Comparison of ENCODE assay signal across 15 mouse cellular contexts in the genomic region with DNA sequence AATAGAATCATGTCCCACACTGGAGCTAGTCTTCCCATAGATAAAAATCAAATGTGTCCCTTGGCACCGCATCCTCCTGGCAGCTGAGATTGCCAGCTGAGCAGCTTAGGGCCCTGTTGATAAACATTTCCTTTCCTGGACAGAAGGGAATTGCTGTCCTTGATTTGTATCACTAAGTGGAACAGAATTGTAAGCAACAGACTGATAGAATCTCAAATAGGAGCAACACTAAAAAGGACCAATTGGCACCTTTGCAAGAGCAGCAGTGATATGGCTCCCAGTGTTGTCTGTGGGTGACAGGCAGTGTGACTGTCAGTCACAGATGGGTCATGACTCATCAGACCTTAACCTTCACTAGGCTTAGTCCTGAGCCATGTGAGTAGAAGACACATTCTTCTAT. TPM values are rescaled to one million over a fixed set of nuclear protein-coding genes. Genes with fewer than 3 reads are reported as not detected.
DNase-seq lines count a peak whose midpoint lies in the region; ATAC-seq lines count a peak whose summit lies in the region.
"Had no signal": no experiment of that assay in that cellular context is flagged by ENCODE, and none has a peak within 500 bp of the region (broad histone marks: within the 10 kb centered on the region; RNA-seq: fewer than 3 reads in every experiment).

No protein-coding gene starts in this region.

- H3K36me3 ChIP-seq in heart, embryonic 11.5 days (ENCODE audit: control insufficient read depth, insufficient read depth, low read length), result 0 out of 2 replicates have a peak, but pooled peaks cover 2% of the 10 kb centered on the region
- H3K36me3 ChIP-seq: liver, embryonic 13.5 days had no signal

- DNase-seq in heart, adult 11 months, result peak; percentile 57
- peak; percentile 33 to 38 for DNase-seq in adrenal gland, postnatal 36 days
- DNase-seq in cerebellum, adult 9-10 months, result peak; percentile 67
- peak; percentile 69 for DNase-seq in lung, postnatal 25 days (ENCODE audit: low spot score)
- DNase-seq in gastrocnemius, postnatal 25 days, result no peak
- no peak for DNase-seq in spleen, postnatal 36 days (ENCODE audit: low spot score in 2 of 2)
- DNase-seq: embryo, embryonic 11 days; heart, postnatal 36 days; liver, embryonic 13.5 days; midbrain, embryonic 14.5 days had no signal

- H3K9me3 ChIP-seq in heart, embryonic 11.5 days (replicated peaks; ENCODE audit: control insufficient read depth, low read length), result no peaks in the 10 kb centered on the region
- H3K9me3 ChIP-seq: forebrain, embryonic 12.5 days; liver, embryonic 13.5 days had no signal

- H3K4me2 ChIP-seq in heart, embryonic 11.5 days, result no peak overlapping the region
- H3K4me2 ChIP-seq: forebrain, embryonic 12.5 days; liver, embryonic 13.5 days had no signal

- H3K27ac ChIP-seq in heart, embryonic 11.5 days (ENCODE audit: low read depth, low read length), result no peak overlapping the region
- H3K27ac ChIP-seq: forebrain, embryonic 12.5 days; liver, embryonic 13.5 days; macrophage had no signal

- H3K4me1 ChIP-seq in heart, embryonic 11.5 days (ENCODE audit: control insufficient read depth, insufficient read depth, low read length), result no peaks in the 10 kb centered on the region
- H3K4me1 ChIP-seq: forebrain, embryonic 12.5 days; liver, embryonic 13.5 days had no signal

- ATAC-seq in heart, embryonic 11.5 days (replicated peaks; ENCODE audit: insufficient number of reproducible peaks, low FRiP score, low TSS enrichment), result no peak
- ATAC-seq: CD4-positive, CD25-positive, alpha-beta regulatory T cell, adult 4 months had no signal

- H3K4me3 ChIP-seq in heart, embryonic 11.5 days (ENCODE audit: low read depth, low read length), result no peak overlapping the region
- H3K4me3 ChIP-seq: forebrain, embryonic 12.5 days; liver, embryonic 13.5 days had no signal

- H3K9ac ChIP-seq in heart, embryonic 11.5 days (ENCODE audit: low read depth, low read length), result no peak overlapping the region
- H3K9ac ChIP-seq: forebrain, embryonic 12.5 days; liver, embryonic 13.5 days had no signal

- no peaks in the 10 kb centered on the region for H3K27me3 ChIP-seq in heart, embryonic 11.5 days (ENCODE audit: control insufficient read depth, insufficient read depth, low read length)
- H3K27me3 ChIP-seq: forebrain, embryonic 12.5 days; liver, embryonic 13.5 days had no signal

- 87% methylated on average over 1 of the region's 1 CpGs for WGBS in heart, embryonic 11.5 days (ENCODE audit: insufficient replicate concordance)

RNA-seq across cellular contexts. Expression of gene Evl, which starts 29.3 kb away (rescaled TPM):
- 49.9 and 51.0 TPM in 2 replicates for polyA plus RNA-seq in heart, embryonic 11.5 days (2014; fragmentation: Nextera tagmentation; extraction: Ambion mirVana)
- total RNA-seq in adrenal gland, postnatal 36 days (2021), result 10 to 100 TPM; 48.8 to 49.6 TPM
- total RNA-seq in gastrocnemius, postnatal 25 days (2021), result 10 to 100 TPM; 15.0 to 16.4 TPM
- total RNA-seq: MEL had no signal

Comparison
In these comparisons a context has a peak if more than half of its experiments do, and no peak if none do; other contexts are left out.
1. DNase-seq: peak in heart, adult 11 months (single experiment), adrenal gland, postnatal 36 days (2 of 2), cerebellum, adult 9-10 months (single experiment) and lung, postnatal 25 days (single experiment); none in gastrocnemius, postnatal 25 days (single experiment) and spleen, postnatal 36 days (0 of 2).